Mouse (Mus musculus): Measurements from ENCODE around the gene Fancm. TPM values are rescaled to one million over a fixed set of nuclear protein-coding genes. Genes with fewer than 3 reads are reported as not detected.

Fancm gene
- polyA plus RNA-seq (2014; fragmentation: Illumina TruSeq; extraction: RNeasy Lipid Tissue Mini Kit (QIAGEN cat#74804); ENCODE audit: insufficient read depth, low read depth, low replicate concordance) = 0.50 TPM

DNA sequence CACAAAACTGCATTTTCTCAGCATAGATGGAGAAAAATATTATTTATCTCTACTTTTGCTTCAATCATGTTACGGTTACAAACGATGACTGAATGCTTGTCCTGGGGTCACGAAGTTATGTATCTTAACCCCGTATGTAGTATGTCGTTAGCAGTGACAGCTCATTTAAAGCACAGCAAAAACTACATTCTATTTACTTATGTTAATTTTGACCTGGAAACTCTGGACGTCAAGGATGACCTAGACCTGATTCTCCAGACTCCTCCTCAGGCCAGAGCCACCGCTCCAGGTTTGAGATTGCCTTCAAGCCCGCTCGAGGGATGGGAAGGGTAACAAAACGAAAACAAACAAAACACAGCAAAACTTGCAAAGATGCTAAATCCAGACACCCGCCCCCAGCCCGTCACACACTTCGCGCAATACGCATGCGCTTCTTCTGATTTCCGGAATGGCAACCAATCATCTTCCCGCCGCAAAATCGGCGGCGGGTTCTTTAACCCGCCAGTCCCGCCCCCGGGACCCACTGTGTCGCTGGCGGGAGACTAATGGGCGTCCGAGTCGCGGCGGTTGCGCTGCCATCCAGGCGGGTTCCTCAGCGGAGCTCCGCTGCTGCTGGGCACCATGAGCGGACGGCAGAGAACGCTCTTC, at the start of gene Fancm:
TSS of gene Fancm (plus strand) at position 519 of the 648 bp plus-strand sequence.

DNA sequence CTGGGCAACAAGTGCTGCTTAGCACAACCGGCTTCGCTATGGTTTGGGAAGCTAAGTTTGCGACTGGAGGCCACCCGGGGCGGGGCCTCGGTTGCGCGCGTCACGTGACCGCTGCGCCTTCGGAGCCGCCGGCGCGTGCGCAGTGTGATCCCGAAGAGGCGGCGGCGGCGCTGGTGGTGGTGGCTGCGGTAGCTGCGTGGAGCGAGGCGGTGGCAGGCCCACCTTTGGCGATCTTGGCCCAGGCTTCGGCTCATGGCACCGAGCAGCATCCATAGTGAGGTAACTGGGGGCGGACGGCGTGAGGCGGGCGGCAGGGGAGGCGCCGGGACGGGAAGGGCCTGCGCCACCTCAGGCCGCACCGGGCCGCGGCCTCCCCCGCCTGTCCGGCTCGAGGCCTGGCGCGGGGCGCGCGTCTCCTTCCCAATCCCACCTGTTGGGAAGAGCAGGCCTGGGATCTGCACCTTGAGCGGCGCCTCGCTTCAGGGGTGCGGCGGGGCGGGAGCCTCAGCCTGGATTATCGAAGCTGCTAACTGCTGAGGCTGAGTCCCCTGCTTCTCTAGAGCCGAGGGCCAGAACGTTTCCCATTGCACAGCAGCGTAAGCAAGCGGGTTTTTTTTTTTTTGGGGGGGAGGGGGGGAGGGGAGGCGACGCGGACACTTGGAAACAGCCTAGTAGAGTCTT, 39.1 kb upstream of the Fancm start, which contains the start of gene Prpf39:
TSS of gene Prpf39 (plus strand) at position 144 of the 681 bp plus-strand sequence.

DNA sequence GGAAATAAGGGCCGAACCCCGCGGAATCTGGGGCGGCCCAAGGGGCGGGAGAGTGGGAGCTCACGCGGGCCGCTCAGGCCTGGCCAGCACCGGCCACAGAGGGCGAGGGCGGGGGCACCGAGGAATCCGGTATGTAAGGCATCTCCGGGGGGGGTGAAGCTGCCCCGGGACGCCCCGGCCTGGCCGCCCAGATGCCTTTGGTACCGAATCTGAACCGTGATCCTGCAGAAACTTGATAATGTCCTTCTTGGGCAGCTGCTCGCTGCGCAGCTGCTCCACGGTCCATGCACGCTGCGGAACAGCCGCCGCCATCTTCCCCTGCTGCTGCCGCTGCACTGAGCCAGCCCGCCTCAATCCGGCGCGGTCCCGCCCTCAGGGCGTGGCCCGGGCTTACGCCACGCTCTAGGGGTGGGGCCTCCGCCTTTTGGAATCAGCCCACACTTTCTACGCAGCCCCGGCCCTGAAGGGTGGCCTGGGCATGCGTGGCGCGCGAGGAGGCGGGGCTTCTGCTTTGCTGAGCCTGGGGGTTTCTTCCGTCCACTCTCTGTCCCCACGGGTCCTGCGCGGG, 1.7 kb upstream of the Fancm start, which contains the start of gene Fkbp3:
TSS of gene Fkbp3 (minus strand) at position 397 of the 568 bp plus-strand sequence.

DNA sequence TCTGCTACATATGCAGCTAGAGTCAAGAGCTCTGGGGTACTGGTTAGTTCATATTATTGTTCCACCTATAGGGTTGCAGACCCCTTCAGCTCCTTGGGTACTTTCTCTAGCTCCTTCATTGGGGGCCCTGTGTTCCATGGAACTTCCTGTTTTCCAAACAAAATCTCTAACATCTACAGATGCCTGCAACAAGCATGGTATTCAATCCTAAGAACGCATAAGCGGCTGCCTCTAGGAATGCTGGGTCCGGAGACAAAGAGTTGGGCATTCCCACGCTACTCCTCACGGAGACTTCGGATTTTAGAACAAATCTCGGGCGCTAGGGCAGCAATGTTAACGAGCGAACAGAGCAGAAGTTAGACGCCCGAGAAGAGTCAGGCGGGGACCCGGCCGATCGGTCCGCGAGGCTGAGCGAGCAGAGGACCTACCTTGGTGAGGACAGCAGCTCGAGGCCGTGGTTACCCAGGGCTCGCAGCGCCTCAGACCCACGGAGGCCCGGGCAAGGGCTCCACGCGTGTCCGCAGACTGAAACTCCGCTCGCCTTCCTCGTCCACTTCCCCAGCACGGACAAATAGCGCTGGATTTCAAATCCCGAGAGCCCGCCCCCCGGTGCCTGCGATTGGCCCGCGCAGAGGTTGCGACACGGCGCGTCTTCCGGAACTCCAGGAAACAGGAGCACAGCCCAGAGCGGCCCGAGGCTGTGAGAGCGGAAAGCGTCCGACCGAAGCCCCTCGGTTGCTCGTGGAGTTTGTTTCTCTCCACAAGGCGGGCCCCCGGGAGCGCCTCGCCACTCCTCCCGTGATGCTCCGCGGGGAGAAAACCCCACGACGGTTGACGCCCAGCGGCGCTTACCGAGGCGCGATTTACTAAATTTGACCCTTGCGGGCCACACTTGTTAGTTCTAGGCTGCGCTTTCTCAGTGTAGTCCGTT, 96.9 kb downstream of the Fancm start, which contains the start of gene Mis18bp1:
TSS of gene Mis18bp1 (minus strand) at position 584 of the 931 bp plus-strand sequence.

Other genes starting within 250 kb of the Fancm start
- 3.8 TPM for gene Gm527, start 157.7 kb upstream of the Fancm start, polyA plus RNA-seq (2014; fragmentation: Illumina TruSeq; extraction: RNeasy Lipid Tissue Mini Kit (QIAGEN cat#74804); ENCODE audit: insufficient read depth, low read depth, low replicate concordance)
- gene Klhl28, start 110.1 kb upstream of the Fancm start, polyA plus RNA-seq (2014; fragmentation: Illumina TruSeq; extraction: RNeasy Lipid Tissue Mini Kit (QIAGEN cat#74804); ENCODE audit: insufficient read depth, low read depth, low replicate concordance) = 3.7 TPM
- gene Togaram1, start 109.8 kb upstream of the Fancm start, polyA plus RNA-seq (2014; fragmentation: Illumina TruSeq; extraction: RNeasy Lipid Tissue Mini Kit (QIAGEN cat#74804); ENCODE audit: insufficient read depth, low read depth, low replicate concordance) = 10.8 TPM
- gene Prpf39, start 39.3 kb upstream of the Fancm start, polyA plus RNA-seq (2014; fragmentation: Illumina TruSeq; extraction: RNeasy Lipid Tissue Mini Kit (QIAGEN cat#74804); ENCODE audit: insufficient read depth, low read depth, low replicate concordance) = 13.3 TPM
- gene Fkbp3, start 1.6 kb upstream of the Fancm start, polyA plus RNA-seq (2014; fragmentation: Illumina TruSeq; extraction: RNeasy Lipid Tissue Mini Kit (QIAGEN cat#74804); ENCODE audit: insufficient read depth, low read depth, low replicate concordance) = 63.9 TPM
- gene Mis18bp1, start 97.0 kb downstream of the Fancm start, polyA plus RNA-seq (2014; fragmentation: Illumina TruSeq; extraction: RNeasy Lipid Tissue Mini Kit (QIAGEN cat#74804); ENCODE audit: insufficient read depth, low read depth, low replicate concordance) = 0.24 TPM
- not detected for gene Wdr20rt, start 149.9 kb downstream of the Fancm start, polyA plus RNA-seq (2014; fragmentation: Illumina TruSeq; extraction: RNeasy Lipid Tissue Mini Kit (QIAGEN cat#74804); ENCODE audit: insufficient read depth, low read depth, low replicate concordance)

Data from lung, adult 10 weeks (tissue).